Mouse (Mus musculus): ENCODE measurements at regions not wholly inside any gene's neighbourhood (a gene's known extent, or its start where the extent isn't known, plus 50 kb on each side); places are given as distances from the start of the nearest gene placed in this dataset.
A peak's percentile ranks its signal among the peaks of the same experiment; 100 is the strongest.

DNA sequence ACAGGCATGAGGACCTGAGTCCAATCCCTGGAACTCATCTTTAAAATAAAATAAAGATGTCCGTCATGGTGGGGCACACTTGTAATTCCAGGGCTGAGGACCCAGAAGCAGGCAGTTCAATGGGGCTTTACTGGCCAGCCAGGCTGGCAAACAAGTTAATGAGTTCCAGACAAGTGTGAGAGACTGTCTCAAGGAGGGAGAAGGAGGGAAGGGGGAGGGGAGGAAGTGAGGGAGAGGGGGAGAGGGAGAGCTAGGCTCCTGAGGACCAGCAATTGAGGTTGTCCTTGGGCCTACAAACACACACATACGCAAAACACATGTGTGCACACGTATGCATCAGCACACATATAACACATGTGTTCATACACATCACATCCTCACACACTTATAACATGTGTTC is 149.2 kb downstream of the Tmem132e start:
- H3K4me2 ChIP-seq (ENCODE audit: low read length): no peak overlapping the region
- H3K4me1 ChIP-seq (replicated peaks; ENCODE audit: control insufficient read depth, insufficient read depth, low read length): no peaks in the 10 kb centered on the region
- DNase-seq (ENCODE audit: low spot score) (no peak), ATAC-seq (replicated peaks; ENCODE audit: low FRiP score, low TSS enrichment, low read depth) (no peak)
- no peaks in the 10 kb centered on the region for H3K9me3 ChIP-seq (ENCODE audit: control insufficient read depth, low read length)
- H3K27ac ChIP-seq (ENCODE audit: low read depth): no peak overlapping the region
- WGBS: 66% methylated on average over 3 of the region's 3 CpGs
- no peak overlapping the region for H3K9ac ChIP-seq (ENCODE audit: low read length)
- H3K36me3 ChIP-seq (ENCODE audit: control insufficient read depth, insufficient read depth, low read length): no peaks in the 10 kb centered on the region
- no peak overlapping the region for H3K4me3 ChIP-seq (ENCODE audit: low read depth, low read length)
- no peaks in the 10 kb centered on the region for H3K27me3 ChIP-seq (replicated peaks; ENCODE audit: control insufficient read depth, insufficient read depth, low read length)

DNA sequence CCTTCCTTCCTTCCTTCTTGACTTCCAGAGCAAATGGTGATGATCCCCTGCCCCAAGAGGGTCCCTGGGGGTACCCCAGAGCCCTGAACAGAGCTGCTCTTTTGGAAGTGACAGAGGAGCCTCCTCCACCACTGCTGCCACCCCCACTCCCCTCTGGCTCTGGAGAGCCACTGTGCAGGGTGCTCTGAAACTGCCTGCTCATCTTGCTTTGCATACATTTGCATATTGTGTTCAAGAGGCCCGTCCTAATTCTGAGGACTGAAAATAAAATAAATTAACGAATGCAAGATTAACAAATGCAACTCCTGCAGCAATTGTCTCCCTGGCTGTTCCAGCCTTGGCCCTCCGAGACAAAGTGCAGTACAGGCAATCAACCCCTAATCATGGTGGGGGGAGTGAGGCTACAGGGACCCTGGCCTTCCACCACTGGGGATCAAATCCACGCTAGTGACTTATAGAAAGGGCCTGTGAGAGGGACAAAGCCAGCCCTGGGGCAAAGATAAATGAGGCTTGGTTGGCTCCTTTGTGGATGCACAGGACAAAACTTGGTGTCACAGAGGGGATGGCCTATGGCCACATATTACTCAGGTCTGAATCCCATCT is 134.6 kb downstream of the Tmem132e start:
- no peaks in the 10 kb centered on the region for H3K4me1 ChIP-seq (replicated peaks; ENCODE audit: control insufficient read depth, insufficient read depth, low read length)
- DNase-seq (ENCODE audit: low spot score) (no peak), ATAC-seq (replicated peaks; ENCODE audit: low FRiP score, low TSS enrichment, low read depth) (no peak)
- no peak overlapping the region for H3K4me3 ChIP-seq (ENCODE audit: low read depth, low read length)
- no peak overlapping the region for H3K4me2 ChIP-seq (ENCODE audit: low read length)
- H3K9me3 ChIP-seq (ENCODE audit: control insufficient read depth, low read length): no peaks in the 10 kb centered on the region
- H3K27me3 ChIP-seq (replicated peaks; ENCODE audit: control insufficient read depth, insufficient read depth, low read length): 0 out of 2 replicates have a peak, but pooled peaks cover 3% of the 10 kb centered on the region
- 45% methylated on average over 4 of the region's 4 CpGs for WGBS
- H3K9ac ChIP-seq (ENCODE audit: low read length): no peak overlapping the region
- H3K27ac ChIP-seq (ENCODE audit: low read depth): no peak overlapping the region
- H3K36me3 ChIP-seq (ENCODE audit: control insufficient read depth, insufficient read depth, low read length): no peaks in the 10 kb centered on the region

- Histone ChIP-seq H3K4me3 (ENCODE audit: low read depth, low read length) (no peak overlapping the region), H3K27ac (ENCODE audit: low read depth) (no peak overlapping the region), H3K4me2 (ENCODE audit: low read length) (no peak overlapping the region), H3K36me3 (ENCODE audit: control insufficient read depth, insufficient read depth, low read length) (no peaks in the 10 kb centered on the region), H3K9ac (ENCODE audit: low read length) (no peak overlapping the region), H3K4me1 (replicated peaks; ENCODE audit: control insufficient read depth, insufficient read depth, low read length) (no peaks in the 10 kb centered on the region), H3K27me3 (replicated peaks; ENCODE audit: control insufficient read depth, insufficient read depth, low read length) (0 out of 2 replicates have a peak, but pooled peaks cover 3% of the 10 kb centered on the region), H3K9me3 (ENCODE audit: control insufficient read depth, low read length) (no peaks in the 10 kb centered on the region)
- no peak for ATAC-seq (replicated peaks; ENCODE audit: low FRiP score, low TSS enrichment, low read depth)
- no peak for DNase-seq (ENCODE audit: low spot score)
- WGBS: 46% methylated on average over 9 of the region's 9 CpGs
Measured at GRCm38 (mm10) chr11:82521383-82521782, 132.7 kb downstream of the Tmem132e start.

GRCm38 (mm10) chr11:82518691-82519090 is 130.0 kb downstream of the Tmem132e start:
- H3K4me2 ChIP-seq (ENCODE audit: low read length): no peak overlapping the region
- H3K27me3 ChIP-seq (replicated peaks; ENCODE audit: control insufficient read depth, insufficient read depth, low read length): 0 out of 2 replicates have a peak, but pooled peaks cover 3% of the 10 kb centered on the region
- 9% methylated on average over 6 of the region's 6 CpGs for WGBS
- H3K4me3 ChIP-seq (ENCODE audit: low read depth, low read length): no peak overlapping the region
- ATAC-seq (replicated peaks; ENCODE audit: low FRiP score, low TSS enrichment, low read depth) (no peak), DNase-seq (ENCODE audit: low spot score) (no peak)
- no peaks in the 10 kb centered on the region for H3K9me3 ChIP-seq (ENCODE audit: control insufficient read depth, low read length)
- no peaks in the 10 kb centered on the region for H3K36me3 ChIP-seq (ENCODE audit: control insufficient read depth, insufficient read depth, low read length)
- no peak overlapping the region for H3K9ac ChIP-seq (ENCODE audit: low read length)
- no peaks in the 10 kb centered on the region for H3K4me1 ChIP-seq (replicated peaks; ENCODE audit: control insufficient read depth, insufficient read depth, low read length)
- H3K27ac ChIP-seq (ENCODE audit: low read depth): no peak overlapping the region

DNA sequence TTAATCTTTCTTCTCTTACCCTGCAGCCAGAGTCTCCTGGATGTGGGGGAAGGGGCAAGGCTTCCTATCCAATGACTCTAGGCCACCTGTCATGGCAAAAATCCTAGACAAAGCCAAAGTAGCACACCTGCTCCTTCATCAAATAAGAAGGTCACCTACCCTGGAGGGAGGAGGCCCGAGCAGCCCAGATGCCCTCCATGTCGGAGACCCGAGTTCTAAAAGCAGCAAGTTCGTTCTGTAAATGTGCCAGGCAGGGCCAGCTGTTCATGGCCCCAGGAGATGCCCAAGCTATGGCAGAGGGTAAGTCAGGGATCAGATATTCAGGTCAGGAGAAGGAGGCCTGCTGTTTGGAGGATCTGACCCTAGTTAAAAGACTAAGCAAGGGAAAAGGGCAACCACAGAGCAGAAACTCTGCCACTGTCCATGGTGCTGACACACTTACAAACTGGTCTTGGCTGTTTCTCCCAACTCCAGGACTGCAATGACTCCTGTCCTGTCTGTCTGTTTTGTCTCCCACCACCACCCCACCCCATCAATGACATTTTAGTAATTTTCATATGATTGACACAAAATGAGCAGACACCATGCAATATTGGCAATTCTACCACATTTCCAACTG is 125.9 kb downstream of the Tmem132e start:
- H3K9ac ChIP-seq (ENCODE audit: low read length): no peak overlapping the region
- H3K27ac ChIP-seq (ENCODE audit: low read depth): no peak overlapping the region
- no peak overlapping the region for H3K4me2 ChIP-seq (ENCODE audit: low read length)
- no peaks in the 10 kb centered on the region for H3K27me3 ChIP-seq (replicated peaks; ENCODE audit: control insufficient read depth, insufficient read depth, low read length)
- DNase-seq (ENCODE audit: low spot score): peak; percentile 76
- no peaks in the 10 kb centered on the region for H3K9me3 ChIP-seq (ENCODE audit: control insufficient read depth, low read length)
- no peaks in the 10 kb centered on the region for H3K4me1 ChIP-seq (replicated peaks; ENCODE audit: control insufficient read depth, insufficient read depth, low read length)
- WGBS: 93% methylated on average over 4 of the region's 4 CpGs
- no peak for ATAC-seq (replicated peaks; ENCODE audit: low FRiP score, low TSS enrichment, low read depth)
- no peaks in the 10 kb centered on the region for H3K36me3 ChIP-seq (ENCODE audit: control insufficient read depth, insufficient read depth, low read length)
- H3K4me3 ChIP-seq (ENCODE audit: low read depth, low read length): no peak overlapping the region

DNA sequence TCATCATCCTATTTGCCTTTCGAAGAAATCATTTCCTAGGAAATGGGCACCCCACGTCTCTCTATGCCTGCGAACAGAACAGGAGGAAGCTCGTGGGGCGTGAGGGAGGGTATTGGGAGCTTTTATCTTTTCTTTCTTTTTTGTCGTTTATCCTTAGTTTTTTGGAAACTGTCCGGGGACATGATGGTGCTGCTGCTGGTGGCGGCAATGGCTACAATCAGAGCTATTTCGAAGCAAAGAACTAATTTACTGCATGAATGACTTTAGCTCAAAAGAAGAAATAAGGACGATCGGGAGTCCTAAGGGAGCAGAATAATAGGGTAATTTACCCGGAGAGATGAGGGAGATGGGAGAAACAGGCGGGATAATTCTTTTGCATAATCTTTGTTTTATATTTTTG is 119.9 kb downstream of the Tmem132e start:
- H3K9me3 ChIP-seq (ENCODE audit: control insufficient read depth, low read length): no peaks in the 10 kb centered on the region
- no peak for ATAC-seq (replicated peaks; ENCODE audit: low FRiP score, low TSS enrichment, low read depth)
- H3K27ac ChIP-seq (ENCODE audit: low read depth): no peak overlapping the region
- no peaks in the 10 kb centered on the region for H3K27me3 ChIP-seq (replicated peaks; ENCODE audit: control insufficient read depth, insufficient read depth, low read length)
- H3K4me1 ChIP-seq (replicated peaks; ENCODE audit: control insufficient read depth, insufficient read depth, low read length): no peaks in the 10 kb centered on the region
- WGBS: 72% methylated on average over 13 of the region's 13 CpGs
- no peak overlapping the region for H3K9ac ChIP-seq (ENCODE audit: low read length)
- DNase-seq (ENCODE audit: low spot score): no peak
- H3K4me3 ChIP-seq (ENCODE audit: low read depth, low read length): no peak overlapping the region
- H3K36me3 ChIP-seq (ENCODE audit: control insufficient read depth, insufficient read depth, low read length): no peaks in the 10 kb centered on the region
- no peak overlapping the region for H3K4me2 ChIP-seq (ENCODE audit: low read length)
